Mouse (Mus musculus): ENCODE data around the gene Lactbl1. TPM values are rescaled to one million over a fixed set of nuclear protein-coding genes. Genes with fewer than 3 reads are reported as not detected.

Lactbl1 gene
- polyA plus RNA-seq, 1 experiment from 2014 or later = not detected

- no peak overlapping the region for H3K4me2 ChIP-seq (replicated peaks; ENCODE audit: low read depth)
- H3K27me3 ChIP-seq (ENCODE audit: control insufficient read depth, insufficient read depth, low read length) = no peaks in the 10 kb centered on the region
- WGBS = 70% methylated on average over 13 of the region's 13 CpGs
- no peaks in the 10 kb centered on the region; the same call in 1 of the 2 replicates for H3K4me1 ChIP-seq (replicated peaks; ENCODE audit: control insufficient read depth, insufficient read depth)
- no peaks in the 10 kb centered on the region for H3K9me3 ChIP-seq (ENCODE audit: control insufficient read depth, low read length)
- no peak for DNase-seq (ENCODE audit: low spot score)
- H3K27ac ChIP-seq (replicated peaks) = no peak overlapping the region
- H3K9ac ChIP-seq (ENCODE audit: low read length) = no peak overlapping the region
- H3K36me3 ChIP-seq (ENCODE audit: control insufficient read depth, insufficient read depth, low read length) = peaks cover 3% of the 10 kb centered on the region
- no peak overlapping the region for H3K4me3 ChIP-seq (ENCODE audit: low read depth, low read length)
- TF ChIP-seq CTCF (IDR thresholded peaks at IDR 0.05; ENCODE audit: low read depth) = no peak
- no peak for TF ChIP-seq EP300 (optimal IDR thresholded peaks at IDR 0.05)
- ATAC-seq (ENCODE audit: low FRiP score, low TSS enrichment) = 0 out of 2 replicates have a peak, but pooled peaks have one; percentile 22
Measured at GRCm38 (mm10) chr4:136651882-136652527, 29.6 kb downstream of the Lactbl1 start.

- no peaks in the 10 kb centered on the region; the same call in 1 of the 2 replicates for H3K4me1 ChIP-seq (replicated peaks; ENCODE audit: control insufficient read depth, insufficient read depth)
- H3K9me3 ChIP-seq (ENCODE audit: control insufficient read depth, low read length) = no peaks in the 10 kb centered on the region
- ATAC-seq (ENCODE audit: low FRiP score, low TSS enrichment) (no peak), DNase-seq (ENCODE audit: low spot score) (no peak)
- H3K9ac ChIP-seq (ENCODE audit: low read length) = no peak overlapping the region
- no peak overlapping the region for H3K4me2 ChIP-seq (replicated peaks; ENCODE audit: low read depth)
- H3K27ac ChIP-seq (replicated peaks) = no peak overlapping the region
- 75% methylated on average over 11 of the region's 11 CpGs for WGBS
- no peaks in the 10 kb centered on the region for H3K27me3 ChIP-seq (ENCODE audit: control insufficient read depth, insufficient read depth, low read length)
- H3K4me3 ChIP-seq (ENCODE audit: low read depth, low read length) = no peak overlapping the region
- no peak for TF ChIP-seq EP300 (optimal IDR thresholded peaks at IDR 0.05)
- TF ChIP-seq CTCF (IDR thresholded peaks at IDR 0.05; ENCODE audit: low read depth) = no peak
- peaks cover 3% of the 10 kb centered on the region for H3K36me3 ChIP-seq (ENCODE audit: control insufficient read depth, insufficient read depth, low read length)
Measured at GRCm38 (mm10) chr4:136652528-136652910, 30.1 kb downstream of the Lactbl1 start.

- no peak overlapping the region for H3K4me3 ChIP-seq (ENCODE audit: low read depth, low read length)
- no peaks in the 10 kb centered on the region; the same call in 1 of the 2 replicates for H3K4me1 ChIP-seq (replicated peaks; ENCODE audit: control insufficient read depth, insufficient read depth)
- H3K9ac ChIP-seq (ENCODE audit: low read length) = no peak overlapping the region
- no peak for TF ChIP-seq CTCF (IDR thresholded peaks at IDR 0.05; ENCODE audit: low read depth)
- no peak for TF ChIP-seq EP300 (optimal IDR thresholded peaks at IDR 0.05)
- ATAC-seq (ENCODE audit: low FRiP score, low TSS enrichment) (no peak), DNase-seq (ENCODE audit: low spot score) (no peak)
- 73% methylated on average over 6 of the region's 6 CpGs for WGBS
- H3K4me2 ChIP-seq (replicated peaks; ENCODE audit: low read depth) = no peak overlapping the region
- H3K27ac ChIP-seq (replicated peaks) = no peak overlapping the region
- peaks cover 3% of the 10 kb centered on the region for H3K36me3 ChIP-seq (ENCODE audit: control insufficient read depth, insufficient read depth, low read length)
- no peaks in the 10 kb centered on the region for H3K27me3 ChIP-seq (ENCODE audit: control insufficient read depth, insufficient read depth, low read length)
- H3K9me3 ChIP-seq (ENCODE audit: control insufficient read depth, low read length) = no peaks in the 10 kb centered on the region
Measured at GRCm38 (mm10) chr4:136653019-136653418, 30.6 kb downstream of the Lactbl1 start.

- TF ChIP-seq EP300 (optimal IDR thresholded peaks at IDR 0.05) (no peak), CTCF (IDR thresholded peaks at IDR 0.05; ENCODE audit: low read depth) (no peak)
- ATAC-seq (ENCODE audit: low FRiP score, low TSS enrichment) = no peak
Measured at GRCm38 (mm10) chr4:136653692-136654234, 31.3 kb downstream of the Lactbl1 start.

GRCm38 (mm10) chr4:136657914-136658313, 35.5 kb downstream of the Lactbl1 start:
- WGBS = 69% methylated on average over 3 of the region's 3 CpGs
- no peaks in the 10 kb centered on the region for H3K9me3 ChIP-seq (ENCODE audit: control insufficient read depth, low read length)
- no peak for TF ChIP-seq EP300 (optimal IDR thresholded peaks at IDR 0.05)
- TF ChIP-seq CTCF (IDR thresholded peaks at IDR 0.05; ENCODE audit: low read depth) = no peak
- no peak overlapping the region for H3K9ac ChIP-seq (ENCODE audit: low read length)
- H3K4me3 ChIP-seq (ENCODE audit: low read depth, low read length) = no peak overlapping the region
- H3K27ac ChIP-seq (replicated peaks) = no peak overlapping the region
- no peak for ATAC-seq (ENCODE audit: low FRiP score, low TSS enrichment)
- no peaks in the 10 kb centered on the region for H3K27me3 ChIP-seq (ENCODE audit: control insufficient read depth, insufficient read depth, low read length)
- no peak for DNase-seq (ENCODE audit: low spot score)
- H3K4me2 ChIP-seq (replicated peaks; ENCODE audit: low read depth) = no peak overlapping the region
- H3K4me1 ChIP-seq (replicated peaks; ENCODE audit: control insufficient read depth, insufficient read depth) = no peaks in the 10 kb centered on the region
- peaks cover 5% of the 10 kb centered on the region for H3K36me3 ChIP-seq (ENCODE audit: control insufficient read depth, insufficient read depth, low read length)

More at GRCm38 (mm10) chr4:136653692-136654234, 31.3 kb downstream of the Lactbl1 start:
- Histone ChIP-seq H3K36me3 (ENCODE audit: control insufficient read depth, insufficient read depth, low read length) (peaks cover 3% of the 10 kb centered on the region), H3K9me3 (ENCODE audit: control insufficient read depth, low read length) (no peaks in the 10 kb centered on the region), H3K4me2 (replicated peaks; ENCODE audit: low read depth) (no peak overlapping the region), H3K27me3 (ENCODE audit: control insufficient read depth, insufficient read depth, low read length) (no peaks in the 10 kb centered on the region), H3K4me1 (replicated peaks; ENCODE audit: control insufficient read depth, insufficient read depth) (no peaks in the 10 kb centered on the region; the same call in 1 of the 2 replicates), H3K4me3 (ENCODE audit: low read depth, low read length) (no peak overlapping the region), H3K27ac (replicated peaks) (no peak overlapping the region), H3K9ac (ENCODE audit: low read length) (no peak overlapping the region)
- WGBS = 78% methylated on average over 10 of the region's 10 CpGs
- DNase-seq (ENCODE audit: low spot score) = no peak

GRCm38 (mm10) chr4:136665068-136665467, 42.6 kb downstream of the Lactbl1 start:
- Histone ChIP-seq H3K4me2 (replicated peaks; ENCODE audit: low read depth) (no peak overlapping the region), H3K27ac (replicated peaks) (no peak overlapping the region), H3K4me3 (ENCODE audit: low read depth, low read length) (no peak overlapping the region), H3K9ac (ENCODE audit: low read length) (no peak overlapping the region), H3K27me3 (ENCODE audit: control insufficient read depth, insufficient read depth, low read length) (no peaks in the 10 kb centered on the region), H3K9me3 (ENCODE audit: control insufficient read depth, low read length) (no peaks in the 10 kb centered on the region), H3K4me1 (replicated peaks; ENCODE audit: control insufficient read depth, insufficient read depth) (no peaks in the 10 kb centered on the region), H3K36me3 (ENCODE audit: control insufficient read depth, insufficient read depth, low read length) (peaks cover 2% of the 10 kb centered on the region; the same call in 1 of the 2 replicates)
- ATAC-seq (ENCODE audit: low FRiP score, low TSS enrichment) (no peak), DNase-seq (ENCODE audit: low spot score) (no peak)
- 65% methylated on average over 9 of the region's 9 CpGs for WGBS
- TF ChIP-seq EP300 (optimal IDR thresholded peaks at IDR 0.05) = no peak
- no peak for TF ChIP-seq CTCF (IDR thresholded peaks at IDR 0.05; ENCODE audit: low read depth)
